Mouse (Mus musculus) ES-Bruce4 (cell line): ENCODE data around the gene Kirrel3.

ENCODE experiments used
- CTCF ChIP-seq: IDR thresholded peaks from one replicate; pipeline ENCODE4 v1.8.1; 2011; ENCODE audit warnings: low read depth, low read length
- EP300 ChIP-seq: IDR thresholded peaks from 2 replicates; pipeline ENCODE4 v1.6.1; 2011; ENCODE audit warnings: low read depth, low read length; ENCODE audit not compliant: insufficient read depth
- POLR2A ChIP-seq: IDR thresholded peaks from one replicate; pipeline ENCODE4 v1.8.1; 2011; ENCODE audit warnings: low read length; ENCODE audit not compliant: insufficient read depth

GRCm38 (mm10) chr9:34660566-34660965 lies 174.9 kb downstream of the Kirrel3 start:
- TF ChIP-seq POLR2A = no peak
- TF ChIP-seq EP300 = no peak
- peak; percentile 8 for TF ChIP-seq CTCF
